Mouse (Mus musculus) CD4-positive, CD25-positive, alpha-beta regulatory T cell, adult 2 months (primary cell): ENCODE measurements at regions not wholly inside any gene's neighbourhood (a gene's known extent, or its start where the extent isn't known, plus 50 kb on each side); places are given as distances from the start of the nearest gene placed in this dataset.
"Not testable (repeated sequence)": the region's sequence is repeated elsewhere in the genome, so short reads cannot be mapped to it uniquely, and the experiment has no call there.

Experiments
- DNase-seq: peaks from one replicate; pipeline ENCODE4 v3.0.0-alpha.2; 2012; ENCODE audit warnings: low read depth, low spot score

- DNase-seq: no peak
Measured at GRCm38 (mm10) chr13:72184116-72184845, 220.8 kb upstream of the Irx1 start.

DNA sequence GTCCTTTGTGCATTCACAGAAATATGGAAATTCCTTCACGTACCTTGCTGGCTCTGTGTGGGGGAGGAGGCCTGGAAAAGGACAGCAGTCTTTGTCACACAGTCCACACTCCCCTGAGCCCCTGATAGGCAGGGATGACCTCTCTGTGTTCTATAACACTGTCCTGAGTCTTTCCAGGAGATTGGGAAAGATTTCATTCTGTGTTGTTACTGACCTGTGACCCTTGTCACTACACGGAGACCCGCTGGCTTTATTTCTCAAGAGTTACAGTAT is 221.3 kb upstream of the Irx1 start:
- DNase-seq: no peak

DNA sequence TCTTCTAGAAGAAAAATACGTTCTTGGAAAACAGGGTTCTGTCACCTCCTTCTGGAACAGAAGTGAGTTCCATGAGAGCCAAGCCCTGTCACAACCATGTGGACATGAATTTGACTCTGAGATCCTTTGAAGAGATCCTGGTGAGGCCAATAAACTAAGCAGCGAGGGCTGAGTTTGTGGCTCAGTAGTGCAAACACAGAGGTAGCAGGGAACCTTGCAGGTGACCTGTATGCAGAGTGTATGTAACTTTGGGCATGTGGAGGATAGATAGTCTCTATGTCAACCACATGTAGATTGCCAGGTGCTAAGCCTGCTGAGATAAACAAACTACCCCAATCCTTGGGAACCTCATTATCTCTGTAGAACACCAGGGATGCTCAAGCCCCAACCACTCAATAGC is 232.4 kb upstream of the Irx1 start:
- no peak for DNase-seq

DNA sequence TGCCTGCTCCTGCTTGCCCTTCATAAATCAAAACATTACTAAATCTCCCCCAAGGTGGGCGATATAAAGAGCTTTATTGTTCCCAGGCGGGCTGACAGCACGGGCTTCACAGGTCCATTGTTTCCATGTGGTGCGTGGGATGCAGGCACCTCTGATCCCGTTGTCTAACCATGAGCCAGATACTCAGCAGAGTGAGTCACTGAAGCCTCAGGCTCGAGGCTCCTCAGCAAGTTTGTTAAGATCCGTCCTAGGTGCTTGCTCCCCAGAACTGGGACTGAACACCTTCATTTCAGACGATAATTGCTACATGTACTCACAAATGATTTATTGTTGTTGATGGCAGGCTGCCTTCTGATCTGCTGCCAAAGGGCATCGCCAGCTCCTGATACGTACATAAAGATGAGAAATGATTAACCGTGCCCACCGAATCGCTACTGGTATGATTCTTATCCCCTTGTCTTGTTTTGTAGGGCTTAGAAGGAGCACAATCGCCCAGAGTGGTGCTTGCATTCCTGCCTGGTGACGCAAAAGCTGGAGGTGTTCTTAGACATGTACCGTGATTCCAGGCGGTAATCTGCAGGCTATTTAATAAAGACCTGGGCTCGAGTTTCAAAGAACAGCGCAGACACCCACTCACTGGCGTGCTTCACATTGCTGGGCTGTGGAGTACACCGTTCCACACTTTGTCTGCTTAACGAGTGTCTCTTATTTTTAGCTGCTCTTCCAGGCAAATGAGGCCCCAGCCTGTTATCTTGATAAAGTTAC is 235.0 kb upstream of the Irx1 start:
- no peak for DNase-seq

DNA sequence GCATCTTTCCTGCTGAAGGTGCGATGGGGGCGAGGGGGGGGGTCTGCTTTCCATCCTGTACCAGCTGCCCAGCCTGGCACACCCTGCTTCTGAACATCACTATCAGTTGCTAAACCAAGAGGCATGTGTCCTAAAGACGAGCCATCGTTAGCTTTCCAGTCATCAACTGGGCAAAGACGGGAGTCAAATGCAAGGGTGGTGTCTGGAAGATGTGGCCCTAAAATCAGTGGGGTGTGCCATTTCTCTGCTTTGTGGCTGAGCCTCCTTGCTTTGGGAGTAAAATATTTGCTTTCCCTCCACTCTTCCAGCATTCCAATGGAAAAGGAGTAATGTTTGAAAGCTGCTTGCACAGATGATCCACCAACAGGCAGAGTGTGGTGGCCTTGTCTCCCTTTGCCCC is 246.0 kb upstream of the Irx1 start:
- no peak for DNase-seq

DNA sequence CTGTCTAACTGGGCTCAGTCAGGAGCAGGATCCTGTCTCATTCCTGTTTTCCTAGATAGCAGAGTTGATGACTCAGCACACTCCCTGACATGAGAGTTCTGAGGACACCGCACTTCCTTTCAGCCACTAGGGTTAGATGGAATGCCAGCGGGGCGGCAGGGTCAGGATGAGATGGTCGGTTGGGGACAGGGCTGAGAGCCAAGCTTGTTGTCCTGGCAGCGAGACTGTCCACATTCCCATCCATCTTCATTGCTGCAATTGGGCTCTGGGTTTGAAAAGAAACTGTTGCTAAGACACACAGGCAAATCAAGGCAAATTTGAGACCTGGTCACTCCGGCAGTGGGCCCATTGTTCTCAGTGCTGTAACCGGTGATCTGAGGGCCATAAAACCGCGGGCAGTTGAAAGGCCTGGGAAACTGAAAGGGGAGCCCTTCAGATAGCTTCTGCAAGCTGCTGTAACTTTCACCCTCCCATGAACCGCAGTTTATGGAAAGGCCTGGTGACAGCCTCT is 246.5 kb upstream of the Irx1 start:
- DNase-seq: no peak

DNA sequence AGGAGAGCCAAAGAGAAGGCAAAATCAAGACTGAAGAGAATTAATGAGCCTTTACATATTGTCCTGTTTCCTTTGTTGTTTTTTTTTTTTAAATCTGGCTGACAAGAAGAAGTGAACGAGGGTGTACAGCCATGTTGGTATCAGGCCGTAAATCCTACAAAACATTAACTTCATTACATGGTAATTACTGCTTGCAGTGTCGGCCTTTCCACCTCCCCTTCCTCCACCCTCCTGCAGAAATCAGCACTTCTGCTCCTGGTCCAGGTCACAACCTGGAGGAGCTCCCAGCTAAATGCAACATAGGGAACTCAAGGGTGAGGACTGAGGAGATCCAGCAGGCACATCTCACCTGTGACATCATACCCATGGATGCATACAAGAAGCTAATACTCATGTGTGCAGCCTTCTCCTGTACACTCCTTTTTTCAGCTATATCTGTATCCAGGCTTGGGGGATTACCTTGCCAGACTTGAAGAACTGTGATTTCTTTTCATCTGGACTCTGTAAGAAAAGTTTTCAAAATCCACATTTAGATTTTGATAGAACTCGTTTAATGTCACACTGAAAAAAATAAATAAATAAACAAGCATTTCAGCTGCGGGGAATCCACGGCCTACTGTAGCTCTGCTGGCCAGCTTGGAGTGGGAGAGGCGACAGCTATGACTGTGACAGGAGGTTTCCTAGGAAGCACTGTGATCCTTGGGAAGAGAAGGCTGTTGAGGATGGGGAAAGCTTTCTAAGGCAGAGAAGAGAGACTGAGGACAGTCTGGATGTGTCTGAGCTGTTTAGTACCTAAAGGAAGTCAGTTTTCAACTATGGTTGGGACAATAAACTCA is 247.2 kb upstream of the Irx1 start:
- no peak for DNase-seq

- DNase-seq: no peak
Measured at GRCm38 (mm10) chr13:72211716-72212115, 248.2 kb upstream of the Irx1 start.

GRCm38 (mm10) chr13:72212747-72213146 is 249.2 kb upstream of the Irx1 start:
- no peak for DNase-seq

GRCm38 (mm10) chr13:72219329-72219728 is 255.8 kb upstream of the Irx1 start:
- no peak for DNase-seq

DNA sequence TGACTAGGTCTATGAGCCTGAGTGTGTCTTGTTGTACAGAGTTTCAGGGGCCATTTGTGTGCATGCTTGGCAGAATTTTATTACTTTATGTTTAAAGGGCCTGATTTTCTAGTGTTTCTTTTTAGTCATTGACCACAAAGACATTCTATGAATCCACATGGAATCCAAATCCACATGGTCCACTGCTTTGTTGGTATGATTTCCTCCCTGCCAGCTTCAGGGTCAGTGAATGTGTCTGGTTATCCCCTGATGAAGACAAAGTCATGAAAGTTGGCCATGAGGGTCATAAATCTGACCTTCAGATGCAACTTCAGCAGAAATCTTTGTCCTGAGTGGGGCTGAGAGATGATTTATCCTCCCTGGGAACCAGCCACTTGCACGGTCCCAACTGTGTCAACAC is 263.6 kb upstream of the Irx1 start:
- DNase-seq: no peak

- DNase-seq: no peak
Measured at GRCm38 (mm10) chr13:72231032-72231591, 267.6 kb upstream of the Irx1 start.

- no peak for DNase-seq
Measured at GRCm38 (mm10) chr13:72232080-72232479, 268.6 kb upstream of the Irx1 start.

DNA sequence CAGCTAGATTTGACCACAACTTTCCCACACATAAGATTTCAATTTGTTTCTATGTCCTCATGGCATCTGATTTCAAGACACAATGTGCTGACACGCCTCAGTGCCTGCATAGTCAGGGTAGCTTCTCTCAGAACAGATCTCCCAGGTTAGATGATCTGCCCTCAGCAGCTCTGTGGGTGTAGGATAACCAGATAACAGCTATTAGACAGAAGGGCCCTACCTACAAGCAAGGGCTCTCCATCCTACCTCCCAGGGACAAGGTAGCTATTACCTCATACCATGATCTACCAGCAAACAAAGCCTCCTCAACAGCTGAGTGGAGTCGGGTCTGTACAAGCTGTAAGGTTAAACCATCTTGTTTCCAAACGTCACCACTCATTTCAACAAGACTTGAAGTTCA is 278.4 kb upstream of the Irx1 start:
- DNase-seq: no peak

GRCm38 (mm10) chr13:72250419-72250818 is 286.9 kb upstream of the Irx1 start:
- no peak for DNase-seq

DNA sequence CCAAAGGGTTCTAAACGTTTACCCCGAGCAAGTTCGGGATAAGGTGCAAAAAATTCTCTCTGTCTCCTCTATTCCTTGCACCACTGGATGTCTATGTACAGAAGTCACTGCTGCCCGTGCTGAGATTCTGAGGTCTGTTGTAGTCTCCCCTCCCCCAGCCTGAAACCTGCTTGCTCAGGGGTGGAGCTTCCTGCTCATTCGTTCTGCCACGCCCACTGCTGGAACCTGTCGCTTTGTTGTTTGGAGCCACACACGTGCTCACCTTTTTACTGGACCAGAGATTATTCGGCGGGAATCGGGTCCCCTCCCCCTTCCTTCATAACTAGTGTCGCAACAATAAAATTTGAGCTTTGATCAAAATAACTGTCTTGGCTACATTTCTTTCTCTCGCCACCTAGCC is 289.7 kb upstream of the Irx1 start:
- DNase-seq: not testable (repeated sequence)

DNA sequence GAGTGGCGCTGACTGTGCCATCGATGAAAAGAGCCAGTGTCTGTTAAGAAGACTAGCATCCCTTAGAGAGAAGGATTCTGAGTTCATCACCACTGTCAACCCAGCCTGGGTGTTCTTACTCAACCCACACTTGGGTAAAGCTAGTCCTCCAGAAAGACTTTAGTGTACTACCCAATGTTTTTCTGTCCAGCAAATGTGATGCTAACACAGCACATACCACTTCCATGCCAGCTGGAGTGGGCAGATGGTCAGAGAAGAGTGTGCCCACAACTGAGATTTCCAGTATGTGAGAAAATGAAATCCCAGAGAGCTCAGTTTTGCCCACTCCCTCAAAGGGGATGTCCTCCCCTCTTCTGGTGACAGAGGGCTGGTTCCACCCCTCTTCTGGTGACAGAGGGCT is 295.3 kb upstream of the Irx1 start:
- DNase-seq: no peak

DNA sequence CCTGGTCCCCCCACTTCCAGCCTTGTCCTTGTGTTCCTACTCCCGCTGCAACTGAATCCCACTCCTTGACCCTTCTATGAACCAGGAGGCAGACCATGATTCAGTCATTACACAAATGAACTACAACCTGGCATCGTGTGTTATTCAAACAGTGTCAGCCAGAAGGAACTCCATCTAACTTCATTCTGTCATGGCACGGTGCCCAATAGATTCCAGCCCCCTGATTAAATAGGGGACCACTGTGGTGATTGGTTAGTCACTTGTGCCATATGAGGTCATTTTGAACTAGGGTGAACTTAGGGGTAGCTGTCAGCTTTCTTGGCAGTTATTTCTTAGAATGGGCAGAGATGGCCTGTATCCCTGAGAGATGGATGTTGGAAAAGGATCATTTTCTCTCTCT is 300.9 kb upstream of the Irx1 start:
- DNase-seq: no peak

GRCm38 (mm10) chr13:72265116-72265515 is 301.6 kb upstream of the Irx1 start:
- DNase-seq: no peak

DNA sequence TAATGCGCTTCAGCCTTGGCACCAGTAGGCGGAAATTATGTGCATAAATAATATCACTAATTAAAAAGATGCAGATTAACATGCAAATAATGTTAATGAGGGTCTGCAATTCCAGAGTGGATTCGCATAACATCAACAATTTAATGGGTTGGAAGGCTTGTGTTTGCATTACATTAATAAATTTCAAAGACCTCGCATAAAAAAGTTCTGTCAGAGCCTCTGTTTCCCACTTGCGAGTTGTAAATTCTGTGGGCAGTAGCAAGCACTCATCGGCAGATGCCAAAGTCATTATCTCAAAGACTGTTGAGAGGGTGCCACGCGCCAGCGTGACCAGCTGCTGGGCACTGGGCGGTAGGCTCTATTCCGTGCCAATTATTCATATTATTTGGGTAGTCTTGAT is 302.1 kb upstream of the Irx1 start:
- no peak for DNase-seq

GRCm38 (mm10) chr13:72266174-72266768 is 302.7 kb upstream of the Irx1 start:
- no peak for DNase-seq

GRCm38 (mm10) chr13:72280343-72280742 is 316.8 kb upstream of the Irx1 start:
- no peak for DNase-seq
